Mouse (Mus musculus): Measurements from ENCODE around the gene Olfr172. TPM values are rescaled to one million over a fixed set of nuclear protein-coding genes. Genes with fewer than 3 reads are reported as not detected.
A peak's percentile ranks its signal among the peaks of the same experiment; 100 is the strongest.

Gene Olfr172
- total RNA-seq (2014; fragmentation: Nextera tagmentation) (not detected in 2 replicates), total RNA-seq (2017) (not detected in 2 replicates)

DNA sequence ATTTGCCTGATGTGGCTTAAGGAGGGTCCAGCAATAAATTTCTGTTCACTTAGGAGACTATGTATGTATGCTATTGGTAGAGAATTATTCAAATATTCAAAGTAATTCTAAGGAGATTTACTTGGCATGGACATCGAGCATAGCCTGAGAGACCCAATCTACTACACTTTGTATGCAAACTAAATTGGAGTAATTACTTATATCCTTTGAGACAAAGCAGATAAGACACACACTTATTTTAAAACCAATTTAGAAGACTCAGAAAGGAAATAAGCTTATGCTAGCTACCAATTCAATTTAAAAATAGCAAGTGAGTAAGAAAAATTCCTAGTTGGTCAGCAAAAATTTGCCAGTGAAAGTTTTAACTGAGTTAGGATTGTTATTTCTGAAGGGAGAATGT, at the start of gene Olfr172:
Gene Olfr172, minus strand, starts transcription at position 101 of the 400 bp plus-strand sequence.
- ATAC-seq (replicated peaks; ENCODE audit: poor library complexity, severe bottlenecking), result no peak

DNA sequence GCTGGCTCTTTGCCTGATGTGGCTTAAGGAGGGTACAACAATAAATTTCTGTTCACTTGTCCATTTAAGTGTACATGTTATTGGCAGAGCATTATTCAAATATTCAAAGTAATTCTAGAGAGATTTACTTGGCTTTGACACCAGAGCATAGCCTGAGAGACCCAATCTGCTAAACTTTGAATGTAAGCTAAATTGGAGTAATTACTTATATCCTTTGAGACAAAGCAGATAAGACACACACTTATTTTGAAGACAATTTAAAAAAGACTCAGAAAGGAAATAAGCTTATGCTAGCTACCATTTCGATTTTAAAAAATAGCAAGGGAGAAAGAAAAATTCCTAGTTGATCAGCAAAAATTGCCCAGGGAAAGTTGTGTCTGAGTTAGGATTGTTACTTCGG, 37.2 kb upstream of the Olfr172 start, which contains the start of gene Olfr173:
Gene Olfr173, minus strand, starts transcription at position 101 of the 400 bp plus-strand sequence.
- no peak for ATAC-seq (replicated peaks; ENCODE audit: poor library complexity, severe bottlenecking)

DNA sequence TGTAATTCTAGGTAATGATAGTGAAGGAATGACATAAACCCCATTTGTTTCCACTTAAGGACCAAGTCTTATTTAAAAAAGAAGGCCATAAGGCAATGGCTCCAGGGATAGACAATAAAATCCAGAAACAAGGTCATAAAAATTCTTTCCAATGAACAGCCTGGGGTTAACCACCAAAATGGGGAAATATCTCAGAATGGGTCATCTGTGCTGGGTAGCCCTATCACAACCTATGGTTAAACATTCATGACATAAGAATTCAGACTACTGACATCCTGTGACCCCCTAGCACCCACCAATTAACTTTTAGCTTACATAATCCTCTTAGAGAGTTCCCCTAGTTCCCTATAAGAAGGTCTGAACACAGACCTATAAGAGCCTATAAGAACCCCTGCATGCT, 6.8 kb downstream of the Olfr172 start:
- peak; percentile 92 for ATAC-seq (replicated peaks; ENCODE audit: poor library complexity, severe bottlenecking)

DNA sequence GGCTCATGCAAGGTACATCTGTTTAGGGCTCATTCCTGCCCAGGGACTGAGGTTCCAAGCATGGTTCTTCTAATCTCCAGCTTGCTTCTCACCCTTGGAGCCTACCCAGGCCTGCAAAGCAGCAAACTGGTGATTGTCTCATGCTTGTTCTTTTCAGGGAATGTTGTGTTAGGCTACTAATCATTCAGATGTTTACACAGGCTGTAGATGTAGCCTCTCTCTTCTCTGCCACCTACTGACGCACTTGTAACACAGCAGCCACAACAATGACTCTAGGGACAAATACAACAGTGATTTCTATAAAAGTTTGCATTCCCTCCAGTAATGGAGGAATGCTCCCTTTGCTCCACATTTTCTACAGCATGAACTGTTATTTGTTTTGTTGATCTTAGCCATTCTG, 11.7 kb downstream of the Olfr172 start:
- ATAC-seq (replicated peaks; ENCODE audit: poor library complexity, severe bottlenecking), result peak; percentile 63

GRCm38 (mm10) chr16:58746715-58747114, 16.3 kb downstream of the Olfr172 start:
- no peak; the same call in 1 of the 2 replicates for ATAC-seq (replicated peaks; ENCODE audit: poor library complexity, severe bottlenecking)

- no peak for ATAC-seq (replicated peaks; ENCODE audit: poor library complexity, severe bottlenecking)
These were observed 22.2 kb downstream of the Olfr172 start for GRCm38 (mm10) chr16:58740751-58741150.

- ATAC-seq (replicated peaks; ENCODE audit: poor library complexity, severe bottlenecking), result peak; percentile 30; the same call in 1 of the 2 replicates
These were observed 24.2 kb downstream of the Olfr172 start for GRCm38 (mm10) chr16:58738800-58739199.

GRCm38 (mm10) chr16:58738205-58738604, 24.8 kb downstream of the Olfr172 start:
- no peak for ATAC-seq (replicated peaks; ENCODE audit: poor library complexity, severe bottlenecking)

- peak; percentile 50; the same call in 1 of the 2 replicates for ATAC-seq (replicated peaks; ENCODE audit: poor library complexity, severe bottlenecking)
These were observed 34.8 kb downstream of the Olfr172 start for GRCm38 (mm10) chr16:58728176-58728671.

GRCm38 (mm10) chr16:58727477-58728131, 35.4 kb downstream of the Olfr172 start, which contains the start of gene Cldnd1:
Gene Cldnd1 (plus strand): TSS chr16:58727910.
- ATAC-seq (replicated peaks; ENCODE audit: poor library complexity, severe bottlenecking), result peak; percentile 97

DNA sequence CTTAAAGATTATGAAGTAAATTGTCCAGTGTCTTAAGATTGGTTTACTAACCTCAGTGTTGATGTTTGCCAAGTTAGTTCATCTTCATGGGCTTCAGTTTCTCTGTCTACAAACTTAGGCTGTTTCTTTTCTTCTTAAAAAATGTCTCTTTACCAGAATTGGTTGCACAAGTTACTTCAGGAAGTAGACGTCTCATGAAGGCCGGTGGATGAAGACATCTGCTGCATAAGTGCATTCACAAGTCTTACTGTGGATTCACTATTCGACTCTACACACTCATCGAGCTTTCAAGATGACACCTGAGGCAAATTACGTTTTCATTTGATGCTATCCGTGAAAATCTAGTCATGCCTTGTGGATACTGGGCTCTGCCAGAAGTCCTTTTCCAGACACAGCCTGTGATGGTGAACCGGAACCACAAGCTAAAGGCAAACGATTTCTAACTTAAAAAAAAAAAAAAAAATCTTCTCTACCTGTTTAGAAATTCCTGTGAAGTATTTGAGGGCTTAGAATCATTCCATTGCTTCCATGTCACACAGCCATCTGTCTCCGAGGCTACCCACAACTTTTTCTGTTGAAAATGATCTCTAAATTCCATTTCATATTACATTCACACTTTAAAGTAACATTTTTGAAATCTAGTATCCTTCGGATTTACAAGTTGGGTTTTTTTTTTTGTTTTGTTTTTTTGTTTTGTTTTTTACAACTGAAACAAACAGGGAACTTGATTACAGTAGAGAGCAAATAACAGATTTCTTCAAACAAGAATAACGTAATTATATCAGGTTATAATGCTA, 36.1 kb downstream of the Olfr172 start:
- peak; percentile 18; the same call in 1 of the 2 replicates for ATAC-seq (replicated peaks; ENCODE audit: poor library complexity, severe bottlenecking)

DNA sequence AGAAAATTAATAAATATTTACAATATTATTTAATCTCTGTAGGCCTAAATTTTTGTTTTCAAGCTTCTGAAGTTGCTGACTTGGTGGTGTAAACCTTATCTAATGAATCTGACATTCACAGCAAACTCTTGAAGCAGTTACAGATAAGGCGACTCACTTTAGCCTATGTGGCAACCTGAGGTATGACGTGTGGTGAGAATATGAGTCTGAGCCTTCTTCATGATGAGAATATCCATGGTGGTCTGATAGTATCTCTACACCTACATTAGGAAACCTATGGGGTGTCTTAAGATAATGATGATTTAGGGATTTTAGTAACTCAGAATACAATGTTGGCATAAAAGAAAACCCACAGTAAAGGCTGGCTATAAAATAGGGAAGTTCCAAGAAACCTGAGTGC, 40.7 kb downstream of the Olfr172 start:
- ATAC-seq (replicated peaks; ENCODE audit: poor library complexity, severe bottlenecking), result peak; percentile 36; the same call in 1 of the 2 replicates

DNA sequence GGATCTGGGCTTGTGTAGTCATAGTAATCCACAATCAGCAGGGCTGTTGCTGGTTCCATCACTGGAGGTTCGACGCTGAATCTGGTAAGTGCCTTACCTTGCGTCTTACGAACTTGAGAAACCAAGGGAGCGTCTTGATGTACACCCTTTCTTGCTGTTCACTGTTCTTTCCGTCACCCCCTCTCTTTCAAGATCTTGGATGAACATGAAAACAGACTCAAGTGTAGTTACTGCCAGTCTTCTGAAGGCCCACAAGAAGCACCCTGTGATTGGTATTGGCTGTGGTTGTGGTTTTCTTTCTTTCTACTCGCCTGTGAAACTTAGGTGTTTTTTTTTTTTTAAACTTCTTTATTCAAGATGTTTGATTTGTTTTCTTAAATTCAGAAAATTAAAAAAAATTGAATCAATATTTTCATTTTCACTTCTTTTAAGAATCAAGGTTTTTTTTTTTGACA, 44.3 kb downstream of the Olfr172 start, which contains the start of gene Gpr15:
Gene Gpr15, minus strand, starts transcription at position 405 of the 455 bp plus-strand sequence.
- ATAC-seq (replicated peaks; ENCODE audit: poor library complexity, severe bottlenecking), result no peak

GRCm38 (mm10) chr16:58715018-58715417, 48.0 kb downstream of the Olfr172 start:
- no peak for ATAC-seq (replicated peaks; ENCODE audit: poor library complexity, severe bottlenecking)

GRCm38 (mm10) chr16:58713128-58713527, 49.8 kb downstream of the Olfr172 start:
- no peak for ATAC-seq (replicated peaks; ENCODE audit: poor library complexity, severe bottlenecking)

DNA sequence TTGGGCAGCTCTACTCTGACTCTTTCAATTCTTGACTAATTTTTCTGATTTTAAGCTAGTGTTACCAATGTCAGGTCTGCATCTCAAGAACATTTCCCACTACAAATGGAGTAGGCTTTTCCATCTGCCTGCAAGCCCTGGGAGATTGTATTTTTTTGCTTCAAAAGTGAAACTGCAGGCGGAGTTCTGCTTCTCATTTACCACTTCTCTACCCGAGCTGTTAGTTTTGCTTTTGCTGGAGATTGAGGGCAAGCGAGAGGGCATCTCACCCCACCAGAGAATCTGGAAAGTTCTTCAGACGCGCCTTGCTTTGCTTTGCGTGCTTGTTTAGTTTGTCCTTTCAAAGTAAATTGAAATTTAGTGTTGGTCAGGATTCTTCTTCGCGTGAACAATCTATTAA, 50.8 kb downstream of the Olfr172 start:
- ATAC-seq (replicated peaks; ENCODE audit: poor library complexity, severe bottlenecking), result peak; percentile 89

Other genes starting within 250 kb of the Olfr172 start
- gene St3gal6, start 238.9 kb downstream of the Olfr172 start, total RNA-seq (2014; fragmentation: Nextera tagmentation), result not detected in 2 replicates
- gene St3gal6, start 238.9 kb downstream of the Olfr172 start, total RNA-seq (2017), result 0.73 TPM in 1 of 2 replicates, not detected in the other
- not detected in 2 replicates for gene Gm813, start 146.2 kb downstream of the Olfr172 start, total RNA-seq (2014; fragmentation: Nextera tagmentation)
- gene Gm813, start 146.2 kb downstream of the Olfr172 start, total RNA-seq (2017), result not detected in 2 replicates
- not detected in 2 replicates for gene E330017A01Rik, start 124.4 kb downstream of the Olfr172 start, total RNA-seq (2014; fragmentation: Nextera tagmentation)
- gene E330017A01Rik, start 124.4 kb downstream of the Olfr172 start, total RNA-seq (2017), result not detected in 2 replicates
- 21.9 and 32.7 TPM in 2 replicates for gene Cpox, start 92.9 kb downstream of the Olfr172 start, total RNA-seq (2014; fragmentation: Nextera tagmentation)
- 23.4 and 25.2 TPM in 2 replicates for gene Cpox, start 92.9 kb downstream of the Olfr172 start, total RNA-seq (2017)
- 0.92 TPM in 1 of 2 replicates, not detected in the other for gene Gpr15, start 44.1 kb downstream of the Olfr172 start, total RNA-seq (2014; fragmentation: Nextera tagmentation)
- gene Gpr15, start 44.1 kb downstream of the Olfr172 start, total RNA-seq (2017), result 0.77 and 0.78 TPM in 2 replicates
- 27.8 and 57.0 TPM in 2 replicates for gene Cldnd1, start 35.3 kb downstream of the Olfr172 start, total RNA-seq (2014; fragmentation: Nextera tagmentation)
- gene Cldnd1, start 35.3 kb downstream of the Olfr172 start, total RNA-seq (2017), result 13.4 and 23.7 TPM in 2 replicates
- not detected in 2 replicates for gene Olfr173, start 37.1 kb upstream of the Olfr172 start, total RNA-seq (2014; fragmentation: Nextera tagmentation)
- gene Olfr173, start 37.1 kb upstream of the Olfr172 start, total RNA-seq (2017), result not detected in 2 replicates
- not detected in 2 replicates for gene Olfr175-ps1, start 63.6 kb upstream of the Olfr172 start, total RNA-seq (2014; fragmentation: Nextera tagmentation)
- not detected in 2 replicates for gene Olfr175-ps1, start 63.6 kb upstream of the Olfr172 start, total RNA-seq (2017)
- not detected in 2 replicates for gene Olfr177, start 111.6 kb upstream of the Olfr172 start, total RNA-seq (2014; fragmentation: Nextera tagmentation)
- gene Olfr177, start 111.6 kb upstream of the Olfr172 start, total RNA-seq (2017), result not detected in 2 replicates
- not detected in 2 replicates for gene Olfr178, start 128.9 kb upstream of the Olfr172 start, total RNA-seq (2014; fragmentation: Nextera tagmentation)
- gene Olfr178, start 128.9 kb upstream of the Olfr172 start, total RNA-seq (2017), result not detected in 2 replicates
- not detected in 2 replicates for gene Olfr181, start 165.6 kb upstream of the Olfr172 start, total RNA-seq (2014; fragmentation: Nextera tagmentation)
- not detected in 2 replicates for gene Olfr181, start 165.6 kb upstream of the Olfr172 start, total RNA-seq (2017)
- not detected in 2 replicates for gene Olfr180, start 166.2 kb upstream of the Olfr172 start, total RNA-seq (2014; fragmentation: Nextera tagmentation)
- not detected in 2 replicates for gene Olfr180, start 166.2 kb upstream of the Olfr172 start, total RNA-seq (2017)
- not detected in 2 replicates for gene Olfr183, start 232.2 kb upstream of the Olfr172 start, total RNA-seq (2014; fragmentation: Nextera tagmentation)
- gene Olfr183, start 232.2 kb upstream of the Olfr172 start, total RNA-seq (2017), result not detected in 2 replicates

Measured in granulocyte monocyte progenitor cell, adult 5-6 weeks (primary cell).